Mouse (Mus musculus) skeletal muscle tissue, adult 2 months (tissue): ENCODE measurements at regions not wholly inside any gene's neighbourhood (a gene's known extent, or its start where the extent isn't known, plus 50 kb on each side); places are given as distances from the start of the nearest gene placed in this dataset.
A peak's percentile ranks its signal among the peaks of the same experiment; 100 is the strongest.

ENCODE experiments used
- DNase-seq: peaks from one replicate; pipeline ENCODE4 v3.0.0-alpha.2; 2012; ENCODE audit warnings: low read depth, low spot score

- DNase-seq: no peak
These were observed 189.8 kb upstream of the Cxcr4 start for GRCm38 (mm10) chr1:128781871-128782270.

- DNase-seq: no peak
These were observed 189.2 kb upstream of the Cxcr4 start for GRCm38 (mm10) chr1:128781311-128781710.

- DNase-seq: no peak
These were observed 187.6 kb upstream of the Cxcr4 start for GRCm38 (mm10) chr1:128779586-128780158.

- DNase-seq: no peak
These were observed 180.3 kb upstream of the Cxcr4 start for GRCm38 (mm10) chr1:128772440-128772839.

- no peak for DNase-seq
These were observed 178.7 kb upstream of the Cxcr4 start for GRCm38 (mm10) chr1:128770786-128771185.

GRCm38 (mm10) chr1:128767991-128768390 is 175.9 kb upstream of the Cxcr4 start:
- DNase-seq: no peak

- DNase-seq: no peak
These were observed 175.3 kb upstream of the Cxcr4 start for GRCm38 (mm10) chr1:128767415-128767814.

GRCm38 (mm10) chr1:128766894-128767268 is 174.8 kb upstream of the Cxcr4 start:
- peak; percentile 7 for DNase-seq

- no peak for DNase-seq
These were observed 174.2 kb upstream of the Cxcr4 start for GRCm38 (mm10) chr1:128766193-128766893.

- no peak for DNase-seq
These were observed 173.5 kb upstream of the Cxcr4 start for GRCm38 (mm10) chr1:128765626-128766025.

- no peak for DNase-seq
These were observed 173.0 kb upstream of the Cxcr4 start for GRCm38 (mm10) chr1:128765142-128765541.

- no peak for DNase-seq
These were observed 170.8 kb upstream of the Cxcr4 start for GRCm38 (mm10) chr1:128762854-128763253.

GRCm38 (mm10) chr1:128762076-128762475 is 170.0 kb upstream of the Cxcr4 start:
- no peak for DNase-seq

- no peak for DNase-seq
These were observed 166.8 kb upstream of the Cxcr4 start for GRCm38 (mm10) chr1:128758802-128759481.

GRCm38 (mm10) chr1:128758294-128758801 is 166.3 kb upstream of the Cxcr4 start:
- no peak for DNase-seq

GRCm38 (mm10) chr1:128753427-128754012 is 161.4 kb upstream of the Cxcr4 start:
- no peak for DNase-seq

GRCm38 (mm10) chr1:128749437-128749994 is 157.4 kb upstream of the Cxcr4 start:
- DNase-seq: no peak

GRCm38 (mm10) chr1:128747196-128747790 is 155.2 kb upstream of the Cxcr4 start:
- no peak for DNase-seq

- no peak for DNase-seq
These were observed 154.4 kb upstream of the Cxcr4 start for GRCm38 (mm10) chr1:128746461-128747009.

- DNase-seq: no peak
These were observed 148.5 kb upstream of the Cxcr4 start for GRCm38 (mm10) chr1:128740616-128741015.

- DNase-seq: no peak
These were observed 146.1 kb upstream of the Cxcr4 start for GRCm38 (mm10) chr1:128738152-128738551.
